Mouse (Mus musculus) kidney, postnatal 0 days (tissue): ENCODE data around the gene Glp1r. TPM values are rescaled to one million over a fixed set of nuclear protein-coding genes. Genes with fewer than 3 reads are reported as not detected.
A peak's percentile ranks its signal among the peaks of the same experiment; 100 is the strongest.

ENCODE experiments used
- ATAC-seq: fragments of 200-750 bp; cut with Nextera tagmentation; replicated peaks from 2 replicates; pipeline ENCODE4 v1.8.0; 2017; ENCODE audit warnings: low read depth, moderate number of reproducible peaks, moderate TSS enrichment, moderate library complexity; ENCODE audit not compliant: low FRiP score
- DNase-seq: peaks from one replicate; pipeline ENCODE4 v3.0.0-alpha.2; 2016; ENCODE audit warnings: low spot score
- H3K27ac ChIP-seq: fragments of 300-500 bp; sonication (generic); 2 replicates; pipeline ENCODE4 v1.5.1; 2014; ENCODE audit warnings: mild to moderate bottlenecking
- H3K27me3 ChIP-seq: fragments of 300-500 bp; sonication (generic); 2 replicates; pipeline ENCODE4 v1.6.1; 2014; ENCODE audit warnings: low read length, mixed read lengths; ENCODE audit not compliant: insufficient read depth
- H3K36me3 ChIP-seq: fragments of 300-500 bp; sonication (generic); 2 replicates; pipeline ENCODE4 v1.6.1; 2014; ENCODE audit warnings: low read length, mixed read lengths; ENCODE audit not compliant: insufficient read depth
- H3K4me1 ChIP-seq: fragments of 300-500 bp; sonication (generic); replicated peaks from 2 replicates; pipeline ENCODE4 v1.6.1; 2014; ENCODE audit warnings: antibody characterized with exemption, low read length, mixed read lengths; ENCODE audit not compliant: insufficient read depth
- H3K4me2 ChIP-seq: fragments of 300-500 bp; sonication (generic); 2 replicates; pipeline ENCODE4 v1.6.1; 2014; ENCODE audit warnings: mild to moderate bottlenecking, low read length, moderate library complexity, mixed read lengths
- H3K4me3 ChIP-seq: fragments of 300-500 bp; sonication (generic); replicated peaks from 2 replicates; pipeline ENCODE4 v1.5.1; 2014; ENCODE audit warnings: low read depth, low read length
- H3K9ac ChIP-seq: fragments of 300-500 bp; sonication (generic); 2 replicates; pipeline ENCODE4 v1.6.1; 2014; ENCODE audit warnings: low read depth, low read length
- H3K9me3 ChIP-seq: fragments of 300-500 bp; sonication (generic); replicated peaks from 2 replicates; pipeline ENCODE4 v1.6.1; 2016; ENCODE audit warnings: low read length, inconsistent platforms, mixed read lengths
- CTCF ChIP-seq: IDR thresholded peaks from 2 replicates; pipeline ENCODE4 v1.5.1; 2016; ENCODE audit warnings: antibody characterized with exemption, low read depth, mild to moderate bottlenecking, moderate library complexity
- WGBS: fragments of 180-500 bp; shearing (Covaris S2); extraction: QIAGEN DNeasy Blood & Tissue Kit; methylation state at CpG from one replicate; pipeline ENCODE4 v1.1.7; 2014; 5-methylcytosine and 5-hydroxymethylcytosine counted together
- polyA plus RNA-seq: library from polyadenylated mRNA; unstranded; fragments of >200 nt; fragmentation: Nextera tagmentation; extraction: Ambion mirVana; gene quantifications from 2 replicates; pipeline ENCODE4 v1.2.1, GENCODE M21; 2015

The Glp1r gene
- polyA plus RNA-seq, 1 experiment from 2014 or later: 0.46 TPM

DNA sequence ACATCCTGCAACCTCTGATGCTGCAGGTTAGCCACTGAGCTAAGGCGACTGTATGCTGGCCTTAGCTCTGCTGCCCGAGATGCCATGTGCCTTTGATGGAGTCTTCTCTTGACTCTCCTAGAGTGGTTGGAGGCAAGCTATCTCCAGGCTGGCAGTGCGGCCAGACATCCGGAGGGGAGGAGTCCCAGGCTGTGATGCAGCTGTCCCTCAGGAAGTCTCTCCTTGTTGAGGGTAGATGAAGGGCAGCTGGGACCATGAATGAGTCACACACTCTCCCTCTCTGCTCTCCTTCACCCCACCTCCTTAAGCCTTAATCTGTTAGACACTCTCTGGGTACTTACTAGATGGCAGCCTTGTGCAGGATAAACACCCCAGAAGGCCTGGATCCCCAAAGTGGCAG, 6.0 kb downstream of the Glp1r start:
- no peaks in the 10 kb centered on the region for H3K4me1 ChIP-seq
- no peak for DNase-seq
- H3K27me3 ChIP-seq: 0 out of 2 replicates have a peak, but pooled peaks cover 6% of the 10 kb centered on the region
- 56% methylated on average over 4 of the region's 4 CpGs for WGBS
- no peaks in the 10 kb centered on the region for H3K36me3 ChIP-seq
- H3K4me3 ChIP-seq: no peak overlapping the region
- no peak overlapping the region for H3K4me2 ChIP-seq
- H3K9ac ChIP-seq: no peak overlapping the region
- no peaks in the 10 kb centered on the region for H3K9me3 ChIP-seq
- ATAC-seq: no peak
- no peak for TF ChIP-seq CTCF
- no peak overlapping the region for H3K27ac ChIP-seq

GRCm38 (mm10) chr17:30910866-30911731, 9.5 kb downstream of the Glp1r start:
- Histone ChIP-seq H3K9me3 (no peaks in the 10 kb centered on the region), H3K9ac (no peak overlapping the region), H3K27ac (no peak overlapping the region), H3K27me3 (no peaks in the 10 kb centered on the region), H3K36me3 (no peaks in the 10 kb centered on the region), H3K4me2 (no peak overlapping the region), H3K4me1 (no peaks in the 10 kb centered on the region), H3K4me3 (no peak overlapping the region)
- ATAC-seq (no peak), DNase-seq (no peak)
- 37% methylated on average over 27 of the region's 27 CpGs for WGBS
- no peak for TF ChIP-seq CTCF

DNA sequence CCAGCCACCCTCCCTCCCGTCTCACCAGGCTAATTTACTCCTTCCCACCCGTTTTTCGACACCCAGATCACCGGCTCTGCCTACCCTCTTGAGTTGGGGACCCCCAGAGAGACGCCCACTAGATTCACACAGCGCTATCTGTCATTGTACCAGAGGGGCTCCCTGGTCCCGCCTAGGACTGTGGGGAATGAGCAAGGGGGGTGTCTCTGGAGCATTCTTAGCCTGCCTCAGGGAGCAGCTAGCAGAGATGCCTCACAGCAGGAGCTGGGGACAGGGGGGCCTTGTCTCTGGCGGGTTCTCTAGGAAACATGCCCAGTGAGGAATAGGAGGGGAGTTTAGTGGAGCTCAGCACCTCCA, 10.1 kb downstream of the Glp1r start:
- no peak for ATAC-seq
- H3K36me3 ChIP-seq: no peaks in the 10 kb centered on the region
- 13% methylated on average over 8 of the region's 8 CpGs for WGBS
- H3K4me2 ChIP-seq: no peak overlapping the region
- H3K9me3 ChIP-seq: no peaks in the 10 kb centered on the region
- no peak overlapping the region for H3K4me3 ChIP-seq
- H3K4me1 ChIP-seq: no peaks in the 10 kb centered on the region
- no peaks in the 10 kb centered on the region for H3K27me3 ChIP-seq
- TF ChIP-seq CTCF: no peak
- H3K9ac ChIP-seq: no peak overlapping the region
- no peak overlapping the region for H3K27ac ChIP-seq
- DNase-seq: no peak

GRCm38 (mm10) chr17:30912536-30912935, 10.9 kb downstream of the Glp1r start:
- Histone ChIP-seq H3K4me3 (no peak overlapping the region), H3K4me1 (no peaks in the 10 kb centered on the region), H3K9ac (no peak overlapping the region), H3K36me3 (no peaks in the 10 kb centered on the region), H3K27me3 (no peaks in the 10 kb centered on the region), H3K4me2 (no peak overlapping the region), H3K27ac (no peak overlapping the region), H3K9me3 (no peaks in the 10 kb centered on the region)
- WGBS: 52% methylated on average over 5 of the region's 5 CpGs
- ATAC-seq (no peak), DNase-seq (no peak)
- TF ChIP-seq CTCF: no peak

GRCm38 (mm10) chr17:30914264-30914663, 12.6 kb downstream of the Glp1r start:
- no peak for ATAC-seq
- Histone ChIP-seq H3K27me3 (no peaks in the 10 kb centered on the region), H3K27ac (no peak overlapping the region), H3K4me2 (no peak overlapping the region), H3K9ac (no peak overlapping the region), H3K36me3 (no peaks in the 10 kb centered on the region), H3K4me1 (no peaks in the 10 kb centered on the region), H3K4me3 (no peak overlapping the region), H3K9me3 (no peaks in the 10 kb centered on the region)
- DNase-seq: no peak
- no peak for TF ChIP-seq CTCF

DNA sequence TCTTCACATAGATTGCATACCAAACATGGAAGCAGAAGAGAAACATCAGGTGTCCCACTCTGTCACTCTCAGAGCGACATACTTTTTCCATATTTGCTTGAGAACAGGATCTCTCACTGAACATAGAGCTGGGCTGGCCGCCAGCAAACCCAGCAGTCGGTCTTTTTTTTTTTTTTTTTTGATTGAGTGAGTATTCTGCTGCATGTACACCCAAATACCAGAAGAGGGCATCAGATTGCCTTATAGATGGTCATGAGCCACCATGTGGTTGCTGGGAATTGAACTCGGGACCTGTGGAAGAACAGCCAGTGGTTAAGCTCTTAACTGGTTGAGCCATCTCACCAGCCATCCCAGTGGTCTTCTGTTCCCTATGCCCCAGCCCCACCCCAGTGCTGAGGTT, 21.9 kb downstream of the Glp1r start:
- Histone ChIP-seq H3K27ac (no peak overlapping the region), H3K9ac (no peak overlapping the region), H3K4me1 (no peaks in the 10 kb centered on the region), H3K27me3 (no peaks in the 10 kb centered on the region), H3K4me2 (no peak overlapping the region), H3K4me3 (no peak overlapping the region), H3K36me3 (no peaks in the 10 kb centered on the region), H3K9me3 (no peaks in the 10 kb centered on the region)
- DNase-seq (no peak), ATAC-seq (no peak)
- TF ChIP-seq CTCF: peak; percentile 18; the same call in 1 of the 2 replicates
- 64% methylated on average over 4 of the region's 4 CpGs for WGBS
